Mouse (Mus musculus): ENCODE data around the gene Ndn. TPM values are rescaled to one million over a fixed set of nuclear protein-coding genes. Genes with fewer than 3 reads are reported as not detected.

The Ndn gene
- polyA plus RNA-seq, 2 experiments: 2.2 to 4.2 TPM

- WGBS (ENCODE audit: insufficient replicate concordance): 26% methylated on average over 4 of the region's 4 CpGs
- Histone ChIP-seq H3K4me1 (replicated peaks; ENCODE audit: control insufficient read depth in 2 of 2, insufficient read depth in 2 of 2, low read length in 1 of 2) (no peaks in the 10 kb centered on the region), H3K9ac (replicated peaks) (no peak overlapping the region), H3K36me3 (replicated peaks; ENCODE audit: control insufficient read depth, insufficient read depth, low read depth) (no peaks in the 10 kb centered on the region), H3K4me3 (ENCODE audit: insufficient read depth in 1 of 2, low read depth in 2 of 2, low read length in 2 of 2) (no peak overlapping the region), H3K4me2 (ENCODE audit: low read depth) (no peak overlapping the region), H3K27me3 (ENCODE audit: control insufficient read depth, insufficient read depth, low read length) (no peaks in the 10 kb centered on the region), H3K27ac (no peak overlapping the region), H3K9me3 (ENCODE audit: control insufficient read depth, low read length) (no peaks in the 10 kb centered on the region)
- TF ChIP-seq CTCF (IDR thresholded peaks at IDR 0.05; ENCODE audit: low read depth) (no peak), EP300 (IDR thresholded peaks at IDR 0.05; ENCODE audit: low read depth) (no peak)
- DNase-seq (ENCODE audit: low read depth in 3 of 3, low spot score in 3 of 3): no peak
- no peak for ATAC-seq (ENCODE audit: insufficient read depth)
These were observed 41.9 kb downstream of the Ndn start for GRCm38 (mm10) chr7:62388291-62388690.

- Histone ChIP-seq H3K36me3 (replicated peaks; ENCODE audit: control insufficient read depth, insufficient read depth, low read depth) (no peaks in the 10 kb centered on the region), H3K27me3 (ENCODE audit: control insufficient read depth, insufficient read depth, low read length) (no peaks in the 10 kb centered on the region), H3K27ac (no peak overlapping the region), H3K4me3 (ENCODE audit: insufficient read depth in 1 of 2, low read depth in 2 of 2, low read length in 2 of 2) (no peak overlapping the region), H3K9ac (replicated peaks) (no peak overlapping the region), H3K9me3 (ENCODE audit: control insufficient read depth, low read length) (no peaks in the 10 kb centered on the region), H3K4me2 (ENCODE audit: low read depth) (no peak overlapping the region), H3K4me1 (replicated peaks; ENCODE audit: control insufficient read depth in 2 of 2, insufficient read depth in 2 of 2, low read length in 1 of 2) (no peaks in the 10 kb centered on the region)
- DNase-seq (ENCODE audit: low read depth in 3 of 3, low spot score in 3 of 3): no peak
- 35% methylated on average over 1 of the region's 1 CpGs for WGBS (ENCODE audit: insufficient replicate concordance)
- ATAC-seq (ENCODE audit: insufficient read depth): no peak
- TF ChIP-seq CTCF (IDR thresholded peaks at IDR 0.05; ENCODE audit: low read depth) (no peak), EP300 (IDR thresholded peaks at IDR 0.05; ENCODE audit: low read depth) (no peak)
These were observed 45.8 kb downstream of the Ndn start for GRCm38 (mm10) chr7:62392202-62392601.

Other genes starting within 250 kb of the Ndn start
- 0.04 and 0.12 TPM in 2 replicates for gene Magel2, start 30.4 kb downstream of the Ndn start, polyA plus RNA-seq (2012; rRNA removed)
- 0.04 TPM in 1 of 2 replicates, not detected in the other for gene Magel2, start 30.4 kb downstream of the Ndn start, polyA plus RNA-seq (2014; fragmentation: Nextera tagmentation; extraction: Ambion mirVana)
- 0.29 and 0.36 TPM in 2 replicates for gene Mkrn3, start 73.6 kb downstream of the Ndn start, polyA plus RNA-seq (2012; rRNA removed)
- 0.28 TPM in 2 replicates for gene Mkrn3, start 73.6 kb downstream of the Ndn start, polyA plus RNA-seq (2014; fragmentation: Nextera tagmentation; extraction: Ambion mirVana)
- gene Peg12, start 117.9 kb downstream of the Ndn start, polyA plus RNA-seq (2012; rRNA removed): 0.44 and 0.69 TPM in 2 replicates
- 1.7 and 2.5 TPM in 2 replicates for gene Peg12, start 117.9 kb downstream of the Ndn start, polyA plus RNA-seq (2014; fragmentation: Nextera tagmentation; extraction: Ambion mirVana)